Mouse (Mus musculus) forebrain, embryonic 10.5 days (tissue): ENCODE data around the gene Usp39. TPM values are rescaled to one million over a fixed set of nuclear protein-coding genes. Genes with fewer than 3 reads are reported as not detected.

ENCODE experiments used
- DNase-seq: peaks from one replicate; pipeline ENCODE4 v3.0.0-alpha.2; 2017; ENCODE audit warnings: low spot score; ENCODE audit errors: extremely low spot score
- H3K27ac ChIP-seq: fragments of 300-500 bp; sonication (generic); 2 replicates; pipeline ENCODE4 v1.5.1; 2016; ENCODE audit warnings: mild to moderate bottlenecking
- H3K27me3 ChIP-seq: fragments of 300-500 bp; sonication (generic); 2 replicates; pipeline ENCODE4 v1.6.1; 2016; ENCODE audit warnings: mild to moderate bottlenecking; ENCODE audit not compliant: poor library complexity, severe bottlenecking
- H3K36me3 ChIP-seq: fragments of 300-500 bp; sonication (generic); replicated peaks from 2 replicates; pipeline ENCODE4 v1.6.1; 2016; ENCODE audit warnings: mild to moderate bottlenecking, moderate library complexity
- H3K4me1 ChIP-seq: fragments of 300-500 bp; sonication (generic); 2 replicates; pipeline ENCODE4 v1.6.1; 2016
- H3K4me3 ChIP-seq: fragments of 300-500 bp; sonication (generic); 2 replicates; pipeline ENCODE4 v1.5.1; 2016; ENCODE audit warnings: mild to moderate bottlenecking, moderate library complexity
- H3K9me3 ChIP-seq: fragments of 300-500 bp; sonication (generic); 2 replicates; pipeline ENCODE4 v1.6.1; 2016; ENCODE audit warnings: mild to moderate bottlenecking, moderate library complexity
- WGBS: fragments of 180-500 bp; shearing (Covaris S2); methylation state at CpG from one replicate; pipeline ENCODE4 v1.1.7; 2016; 5-methylcytosine and 5-hydroxymethylcytosine counted together
- polyA plus RNA-seq: library from polyadenylated mRNA; unstranded; fragments of >200 nt; fragmentation: Nextera tagmentation; extraction: Ambion mirVana; gene quantifications from 2 replicates; pipeline ENCODE4 v1.2.1, GENCODE M21; 2016

The Usp39 gene
- polyA plus RNA-seq, 1 experiment from 2014 or later, result 90.1 TPM

DNA sequence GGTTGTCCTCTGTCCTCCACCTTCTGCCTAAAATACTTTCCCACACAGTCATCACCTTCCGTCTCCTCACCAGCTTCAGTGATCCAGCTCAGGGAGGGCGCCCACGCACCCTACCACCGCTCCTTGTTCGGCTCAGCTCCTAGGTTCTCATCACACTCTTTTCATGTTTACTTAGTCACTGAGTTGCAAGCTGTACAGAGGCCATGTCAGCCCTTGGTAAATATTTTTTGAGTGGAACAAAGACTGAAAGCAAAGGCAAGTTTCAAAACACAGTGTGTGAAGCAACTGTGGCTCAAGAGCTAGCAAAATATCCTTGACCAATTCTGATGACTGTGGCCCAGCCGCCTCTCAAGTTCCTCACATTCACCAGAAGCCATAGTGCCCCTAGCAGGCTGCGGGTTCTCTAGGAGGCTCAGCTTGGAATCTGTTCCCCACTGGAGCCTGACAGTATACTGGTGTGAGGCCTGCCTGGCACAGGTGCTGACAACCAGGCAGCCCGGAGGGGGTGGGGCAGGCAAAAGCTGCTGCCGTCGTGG lies 72.8 kb downstream of the Usp39 start:
- no peak overlapping the region for H3K4me3 ChIP-seq
- 90% methylated on average over 10 of the region's 10 CpGs for WGBS
- H3K9me3 ChIP-seq, result no peaks in the 10 kb centered on the region
- no peaks in the 10 kb centered on the region for H3K27me3 ChIP-seq
- no peak overlapping the region for H3K27ac ChIP-seq
- no peak for DNase-seq
- H3K36me3 ChIP-seq, result no peaks in the 10 kb centered on the region
- H3K4me1 ChIP-seq, result peaks cover 7% of the 10 kb centered on the region

DNA sequence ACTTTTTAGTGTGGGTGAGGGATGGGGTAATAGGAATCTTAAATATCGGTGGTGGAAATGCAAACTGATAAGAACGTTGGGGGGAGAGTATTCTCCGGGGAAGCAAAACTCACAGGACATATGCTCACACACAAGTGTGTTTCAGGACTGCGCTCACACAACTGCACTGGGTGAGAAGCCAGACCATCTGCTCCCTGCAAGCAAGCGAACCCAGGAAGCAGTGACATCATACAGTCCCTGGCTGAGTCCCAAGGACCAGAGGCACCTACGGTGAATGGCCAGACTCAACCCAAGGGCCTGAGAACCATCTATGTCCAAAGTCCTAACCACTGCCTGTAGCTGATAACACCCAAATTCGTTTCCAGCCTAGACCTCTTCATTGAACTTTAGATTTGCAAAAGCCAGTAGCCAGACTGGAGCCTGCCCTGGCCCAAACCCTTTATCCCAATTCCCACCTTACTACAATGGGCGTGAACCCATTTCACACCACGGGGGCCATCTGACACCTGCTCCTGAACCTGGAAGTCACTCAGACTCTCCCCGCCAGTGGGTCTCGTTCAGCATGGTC lies 73.9 kb downstream of the Usp39 start:
- no peaks in the 10 kb centered on the region for H3K9me3 ChIP-seq
- no peak overlapping the region for H3K4me3 ChIP-seq
- 0 out of 2 replicates have a peak, but pooled peaks cover 3% of the 10 kb centered on the region for H3K27me3 ChIP-seq
- no peak overlapping the region for H3K27ac ChIP-seq
- no peak for DNase-seq
- H3K4me1 ChIP-seq, result peaks cover 7% of the 10 kb centered on the region
- H3K36me3 ChIP-seq, result no peaks in the 10 kb centered on the region
- WGBS, result 90% methylated on average over 11 of the region's 11 CpGs

GRCm38 (mm10) chr6:72270258-72270657 lies 74.7 kb downstream of the Usp39 start:
- Histone ChIP-seq H3K9me3 (no peaks in the 10 kb centered on the region), H3K4me3 (no peak overlapping the region), H3K27me3 (0 out of 2 replicates have a peak, but pooled peaks cover 3% of the 10 kb centered on the region), H3K36me3 (no peaks in the 10 kb centered on the region), H3K4me1 (peaks cover 7% of the 10 kb centered on the region), H3K27ac (no peak overlapping the region)
- no peak for DNase-seq
- WGBS, result 87% methylated on average over 5 of the region's 5 CpGs

Other genes starting within 250 kb of the Usp39 start
- 36.9 and 38.9 TPM in 2 replicates for gene St3gal5, start 247.6 kb downstream of the Usp39 start, polyA plus RNA-seq
- 11.2 and 11.5 TPM in 2 replicates for gene Atoh8, start 109.6 kb downstream of the Usp39 start, polyA plus RNA-seq
- not detected in 2 replicates for gene Sftpb, start 40.6 kb downstream of the Usp39 start, polyA plus RNA-seq
- 28.7 and 29.8 TPM in 2 replicates for gene 0610030E20Rik, start 2.1 kb upstream of the Usp39 start, polyA plus RNA-seq
- gene Tmem150a, start 10.3 kb upstream of the Usp39 start, polyA plus RNA-seq, result 5.6 and 5.8 TPM in 2 replicates
- 108 and 111 TPM in 2 replicates for gene Rnf181, start 21.8 kb upstream of the Usp39 start, polyA plus RNA-seq
- 12.6 and 13.0 TPM in 2 replicates for gene Vamp5, start 35.3 kb upstream of the Usp39 start, polyA plus RNA-seq
- 35.9 and 40.5 TPM in 2 replicates for gene Vamp8, start 45.5 kb upstream of the Usp39 start, polyA plus RNA-seq
- 16.8 and 19.0 TPM in 2 replicates for gene Ggcx, start 69.1 kb upstream of the Usp39 start, polyA plus RNA-seq
- 490 and 511 TPM in 2 replicates for gene Mat2a, start 94.4 kb upstream of the Usp39 start, polyA plus RNA-seq
- 0.11 and 0.30 TPM in 2 replicates for gene Sh2d6, start 176.5 kb upstream of the Usp39 start, polyA plus RNA-seq
- gene Capg, start 199.2 kb upstream of the Usp39 start, polyA plus RNA-seq, result 8.9 and 10.5 TPM in 2 replicates